Mouse (Mus musculus): ENCODE measurements around the gene Fermt1. TPM values are rescaled to one million over a fixed set of nuclear protein-coding genes. Genes with fewer than 3 reads are reported as not detected.

Gene Fermt1
- polyA plus RNA-seq (2012; ENCODE audit: insufficient read depth, insufficient read length, low replicate concordance, missing spikeins): not detected in 2 replicates

- 6% methylated on average over 37 of the region's 37 CpGs for WGBS
Observed at GRCm38 (mm10) chr2:132945326-132946207, at the start of gene Fermt1. Gene Fermt1, minus strand, starts transcription at chr2:132945906.

DNA sequence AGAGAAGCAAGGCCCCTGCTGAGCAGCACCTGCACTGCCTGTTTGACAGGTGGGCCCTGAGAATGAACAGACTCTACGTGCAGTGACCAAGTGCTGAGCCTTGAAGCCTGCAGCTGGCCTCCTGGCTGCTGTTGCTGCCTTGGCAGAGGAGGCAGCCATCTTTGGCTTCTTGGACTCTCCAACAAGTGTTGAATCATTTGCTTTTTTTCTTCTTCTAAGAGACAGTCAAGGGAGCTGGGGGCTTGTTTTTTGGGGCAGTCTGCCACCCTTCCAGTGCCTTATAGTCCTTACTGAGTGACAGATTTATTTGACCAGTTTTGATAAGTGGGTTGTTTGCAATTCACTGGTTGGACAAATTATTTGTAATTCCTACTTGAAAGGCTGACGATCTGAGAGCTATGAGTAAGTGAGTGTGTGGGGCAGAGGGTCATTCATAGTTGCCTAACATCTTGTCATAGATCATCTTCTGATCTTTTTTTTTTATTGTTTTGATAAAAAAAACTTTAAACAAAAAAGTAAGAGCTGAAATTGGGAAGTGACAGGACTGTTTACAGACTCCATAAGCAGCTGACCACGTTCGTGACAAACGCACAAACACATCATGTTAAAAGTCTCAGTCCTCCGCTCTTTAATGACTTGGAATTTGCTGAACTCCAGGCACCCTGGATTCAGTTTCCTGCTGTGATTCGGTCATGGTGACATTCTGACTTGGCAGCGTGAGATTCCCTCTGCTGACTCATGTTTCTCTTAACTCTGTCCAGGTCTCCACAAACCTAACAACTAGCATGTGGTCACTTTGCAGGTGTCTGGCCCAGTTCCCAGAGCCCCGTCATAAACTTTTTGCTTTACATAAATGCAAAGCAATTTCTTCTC lies 47.2 kb upstream of the Fermt1 start:
- WGBS: 70% methylated on average over 9 of the region's 9 CpGs
- no peak for TF ChIP-seq POLR2A (IDR thresholded peaks at IDR 0.05; ENCODE audit: insufficient read depth, low read depth, low read length)
- TF ChIP-seq CTCF (IDR thresholded peaks at IDR 0.05; ENCODE audit: insufficient read depth, low read depth, low read length): no peak
- no peak overlapping the region for H3K27ac ChIP-seq (ENCODE audit: insufficient read depth, low read depth, low read length)
- no peaks in the 10 kb centered on the region; the same call in 1 of the 2 replicates for H3K4me1 ChIP-seq (ENCODE audit: control insufficient read depth, insufficient read depth, low read length)
- no peak overlapping the region for H3K4me3 ChIP-seq (ENCODE audit: insufficient read depth, low read depth, low read length)

More at GRCm38 (mm10) chr2:132945326-132946207, at the start of gene Fermt1:
- TF ChIP-seq CTCF (IDR thresholded peaks at IDR 0.05; ENCODE audit: insufficient read depth, low read depth, low read length) (no peak), POLR2A (IDR thresholded peaks at IDR 0.05; ENCODE audit: insufficient read depth, low read depth, low read length) (no peak)
- Histone ChIP-seq H3K27ac (ENCODE audit: insufficient read depth, low read depth, low read length) (no peak within 1 kb of the TSS), H3K4me1 (ENCODE audit: control insufficient read depth, insufficient read depth, low read length) (peaks cover 11% of the 10 kb centered on the region), H3K4me3 (ENCODE audit: insufficient read depth, low read depth, low read length) (0 out of 2 replicates have a peak within 1 kb of the TSS, but pooled peaks have one; percentile 8)

DNA sequence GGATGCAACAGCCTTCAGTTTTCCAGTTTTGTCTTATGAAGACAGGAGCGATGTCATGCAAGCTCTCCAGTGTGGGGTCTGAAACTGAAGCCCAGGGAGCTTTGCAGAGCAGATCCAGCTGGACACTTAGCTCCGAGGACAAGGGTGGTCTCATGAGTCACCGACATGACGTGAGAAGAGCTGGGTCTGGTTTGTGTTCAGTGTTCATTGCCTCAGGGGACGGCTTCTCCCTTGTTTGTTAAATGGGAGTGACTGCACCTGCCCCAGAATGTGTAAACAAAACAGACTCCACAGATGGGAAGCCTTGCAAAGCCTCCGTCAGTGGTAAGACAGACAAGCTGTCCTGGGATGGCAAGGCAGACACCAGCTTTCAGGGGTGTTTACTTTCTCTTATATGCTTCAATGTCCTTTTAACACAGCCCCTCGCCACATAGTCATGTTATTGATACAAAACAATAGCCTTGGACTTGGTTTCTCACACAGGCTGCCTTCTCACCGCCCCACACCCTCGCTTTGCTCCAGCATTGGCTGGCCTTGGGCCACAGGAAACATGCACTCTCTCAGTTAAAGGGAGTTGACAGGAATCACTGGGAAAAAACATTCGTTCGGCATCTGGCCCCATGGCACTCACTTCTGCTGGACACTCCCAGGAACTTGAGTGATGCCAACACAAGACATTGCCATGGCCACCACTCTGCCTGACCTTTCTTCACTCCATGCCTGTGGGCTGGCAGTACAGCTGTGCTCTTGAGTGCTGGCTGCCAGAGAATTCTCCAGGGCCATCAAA lies 44.3 kb upstream of the Fermt1 start:
- TF ChIP-seq POLR2A (IDR thresholded peaks at IDR 0.05; ENCODE audit: insufficient read depth, low read depth, low read length): no peak
- TF ChIP-seq CTCF (IDR thresholded peaks at IDR 0.05; ENCODE audit: insufficient read depth, low read depth, low read length): no peak
- no peak overlapping the region for H3K27ac ChIP-seq (ENCODE audit: insufficient read depth, low read depth, low read length)
- no peaks in the 10 kb centered on the region; the same call in 1 of the 2 replicates for H3K4me1 ChIP-seq (ENCODE audit: control insufficient read depth, insufficient read depth, low read length)
- H3K4me3 ChIP-seq (ENCODE audit: insufficient read depth, low read depth, low read length): no peak overlapping the region
- 63% methylated on average over 11 of the region's 11 CpGs for WGBS

GRCm38 (mm10) chr2:132973346-132973745 lies 27.6 kb upstream of the Fermt1 start:
- H3K4me1 ChIP-seq (ENCODE audit: control insufficient read depth, insufficient read depth, low read length): no peaks in the 10 kb centered on the region
- no peak overlapping the region for H3K27ac ChIP-seq (ENCODE audit: insufficient read depth, low read depth, low read length)
- TF ChIP-seq CTCF (IDR thresholded peaks at IDR 0.05; ENCODE audit: insufficient read depth, low read depth, low read length) (no peak), POLR2A (IDR thresholded peaks at IDR 0.05; ENCODE audit: insufficient read depth, low read depth, low read length) (no peak)
- H3K4me3 ChIP-seq (ENCODE audit: insufficient read depth, low read depth, low read length): no peak overlapping the region
- WGBS: 81% methylated on average over 2 of the region's 2 CpGs

- H3K4me3 ChIP-seq (ENCODE audit: insufficient read depth, low read depth, low read length): no peak overlapping the region
- no peak for TF ChIP-seq CTCF (IDR thresholded peaks at IDR 0.05; ENCODE audit: insufficient read depth, low read depth, low read length)
- TF ChIP-seq POLR2A (IDR thresholded peaks at IDR 0.05; ENCODE audit: insufficient read depth, low read depth, low read length): no peak
- WGBS: 28% methylated on average over 4 of the region's 4 CpGs
- no peak overlapping the region for H3K27ac ChIP-seq (ENCODE audit: insufficient read depth, low read depth, low read length)
- no peaks in the 10 kb centered on the region for H3K4me1 ChIP-seq (ENCODE audit: control insufficient read depth, insufficient read depth, low read length)
Observed at GRCm38 (mm10) chr2:132970772-132971173, 25.1 kb upstream of the Fermt1 start.

- no peak for TF ChIP-seq CTCF (IDR thresholded peaks at IDR 0.05; ENCODE audit: insufficient read depth, low read depth, low read length)
- no peak for TF ChIP-seq POLR2A (IDR thresholded peaks at IDR 0.05; ENCODE audit: insufficient read depth, low read depth, low read length)
- 83% methylated on average over 1 of the region's 1 CpGs for WGBS
- H3K27ac ChIP-seq (ENCODE audit: insufficient read depth, low read depth, low read length): no peak overlapping the region
- H3K4me1 ChIP-seq (ENCODE audit: control insufficient read depth, insufficient read depth, low read length): no peaks in the 10 kb centered on the region
- H3K4me3 ChIP-seq (ENCODE audit: insufficient read depth, low read depth, low read length): no peak overlapping the region
Observed at GRCm38 (mm10) chr2:132957786-132958185, 12.1 kb upstream of the Fermt1 start.

GRCm38 (mm10) chr2:132952197-132952596 lies 6.5 kb upstream of the Fermt1 start:
- Histone ChIP-seq H3K27ac (ENCODE audit: insufficient read depth, low read depth, low read length) (no peak overlapping the region), H3K4me3 (ENCODE audit: insufficient read depth, low read depth, low read length) (no peak overlapping the region), H3K4me1 (ENCODE audit: control insufficient read depth, insufficient read depth, low read length) (no peaks in the 10 kb centered on the region)
- TF ChIP-seq POLR2A (IDR thresholded peaks at IDR 0.05; ENCODE audit: insufficient read depth, low read depth, low read length) (no peak), CTCF (IDR thresholded peaks at IDR 0.05; ENCODE audit: insufficient read depth, low read depth, low read length) (peak; percentile 41; the same call in 1 of the 2 replicates)
- 3% methylated on average over 8 of the region's 8 CpGs for WGBS

- H3K27ac ChIP-seq (ENCODE audit: insufficient read depth, low read depth, low read length): no peak overlapping the region
- no peak overlapping the region for H3K4me3 ChIP-seq (ENCODE audit: insufficient read depth, low read depth, low read length)
- peaks cover 11% of the 10 kb centered on the region for H3K4me1 ChIP-seq (ENCODE audit: control insufficient read depth, insufficient read depth, low read length)
- TF ChIP-seq CTCF (IDR thresholded peaks at IDR 0.05; ENCODE audit: insufficient read depth, low read depth, low read length): no peak
- no peak for TF ChIP-seq POLR2A (IDR thresholded peaks at IDR 0.05; ENCODE audit: insufficient read depth, low read depth, low read length)
- WGBS: 78% methylated on average over 7 of the region's 7 CpGs
Observed at GRCm38 (mm10) chr2:132948174-132948573, 2.5 kb upstream of the Fermt1 start.
